Mouse (Mus musculus): ENCODE results near the gene Sulf2. TPM values are rescaled to one million over a fixed set of nuclear protein-coding genes. Genes with fewer than 3 reads are reported as not detected.

The Sulf2 gene
- total and polyA plus RNA-seq, 3 experiments: not detected

DNA sequence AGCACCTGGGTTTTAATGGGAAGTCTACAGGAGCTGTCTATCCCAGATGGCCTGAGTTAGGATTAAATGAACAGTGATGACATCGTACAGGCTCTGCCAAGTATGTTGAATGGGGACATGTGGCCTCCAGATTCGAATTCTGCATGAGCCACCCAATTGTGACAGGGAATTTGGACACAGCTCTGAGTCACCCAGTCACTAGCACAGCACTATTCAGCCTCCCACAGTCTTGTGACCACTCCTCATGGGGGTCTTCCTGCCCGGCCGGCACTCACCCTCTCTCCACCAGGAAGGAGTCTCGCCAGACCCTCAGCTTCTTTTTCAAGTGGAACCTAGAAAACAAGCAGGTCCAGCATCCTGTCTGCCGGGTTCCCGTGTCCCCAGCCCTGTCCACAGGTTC lies 71.4 kb downstream of the Sulf2 start:
- Histone ChIP-seq H3K4me1 (ENCODE audit: control insufficient read depth in 1 of 2, insufficient read depth in 2 of 2, low read length in 2 of 2) (peaks cover 0 to 3% of the 10 kb centered on the region in 2 experiments; a peak in 1 of 4 replicates), H3K79me2 (ENCODE audit: control insufficient read depth, insufficient read depth, low read length, poor library complexity) (no peaks in the 10 kb centered on the region), H3K4me3 (ENCODE audit: control insufficient read depth in 1 of 2, insufficient read depth in 1 of 2, low read depth in 2 of 2, low read length in 2 of 2) (no peak overlapping the region), H3K9me3 (replicated peaks; ENCODE audit: insufficient read depth, low read length) (no peaks in the 10 kb centered on the region), H3K36me3 (ENCODE audit: control insufficient read depth in 1 of 2, insufficient read depth in 2 of 2, low read length in 2 of 2) (no peaks in the 10 kb centered on the region), H3K9ac (ENCODE audit: control insufficient read depth, low read depth, low read length, poor library complexity, severe bottlenecking) (no peak overlapping the region), H3K27ac (ENCODE audit: control insufficient read depth, low read depth, low read length) (no peak overlapping the region), H3K27me3 (ENCODE audit: control insufficient read depth in 1 of 2, insufficient read depth in 2 of 2, low read length in 2 of 2) (no peaks in the 10 kb centered on the region)
- no peak for DNase-seq (ENCODE audit: low read depth, low spot score)
- TF ChIP-seq NELFE (IDR thresholded peaks at IDR 0.05; ENCODE audit: low read depth, low read length): no peak
- no peak for TF ChIP-seq MYC (IDR thresholded peaks at IDR 0.05; ENCODE audit: low read depth, low read length)
- no peak for TF ChIP-seq USF2 (IDR thresholded peaks at IDR 0.05; ENCODE audit: borderline replicate concordance in 1 of 2, insufficient read depth in 1 of 2, low read depth in 1 of 2, low read length in 2 of 2)
- no peak for TF ChIP-seq ZKSCAN1 (IDR thresholded peaks at IDR 0.05; ENCODE audit: low read depth, low read length)
- no peak for TF ChIP-seq HCFC1 (IDR thresholded peaks at IDR 0.05; ENCODE audit: low read depth, low read length)
- no peak for TF ChIP-seq CHD2 (IDR thresholded peaks at IDR 0.05; ENCODE audit: low read length)
- no peak for TF ChIP-seq TAL1 (IDR thresholded peaks at IDR 0.05; ENCODE audit: low read length)
- no peak for TF ChIP-seq POLR2AphosphoS2 (IDR thresholded peaks at IDR 0.05; ENCODE audit: low read length)
- no peak for TF ChIP-seq TBP (IDR thresholded peaks at IDR 0.05; ENCODE audit: low read depth, low read length)
- no peak for TF ChIP-seq GABPA (IDR thresholded peaks at IDR 0.05; ENCODE audit: low read depth, low read length)
- TF ChIP-seq MAZ (IDR thresholded peaks at IDR 0.05; ENCODE audit: low read depth, low read length): no peak
- TF ChIP-seq CTCF (IDR thresholded peaks at IDR 0.05 in 2 of 3, conservative IDR thresholded peaks at IDR 0.05 in 1 of 3; ENCODE audit: control insufficient read depth in 1 of 3, insufficient read depth in 1 of 3, low read depth in 2 of 3, low read length in 3 of 3, poor library complexity in 1 of 3, severe bottlenecking in 1 of 3): no peak
- TF ChIP-seq SIN3A (IDR thresholded peaks at IDR 0.05; ENCODE audit: low read length): no peak
- no peak for TF ChIP-seq ELF1 (IDR thresholded peaks at IDR 0.05; ENCODE audit: low read depth, low read length)
- TF ChIP-seq MXI1 (IDR thresholded peaks at IDR 0.05; ENCODE audit: low read depth, low read length): no peak
- TF ChIP-seq EP300 (IDR thresholded peaks at IDR 0.05; ENCODE audit: low read depth in 1 of 2, low read length in 2 of 2): no peak

- no peaks in the 10 kb centered on the region for H3K9me3 ChIP-seq (replicated peaks; ENCODE audit: insufficient read depth, low read length)
- H3K9ac ChIP-seq (ENCODE audit: control insufficient read depth, low read depth, low read length, poor library complexity, severe bottlenecking): no peak overlapping the region
- no peaks in the 10 kb centered on the region for H3K27me3 ChIP-seq (ENCODE audit: control insufficient read depth in 1 of 2, insufficient read depth in 2 of 2, low read length in 2 of 2)
- DNase-seq (ENCODE audit: low read depth, low spot score): no peak
- H3K27ac ChIP-seq (ENCODE audit: control insufficient read depth, low read depth, low read length): no peak overlapping the region
- TF ChIP-seq RCOR1 (IDR thresholded peaks at IDR 0.05; ENCODE audit: low read depth, low read length): no peak
- TF ChIP-seq ZC3H11A (IDR thresholded peaks at IDR 0.05; ENCODE audit: low read depth, low read length): no peak
- no peak for TF ChIP-seq POLR2A (IDR thresholded peaks at IDR 0.05; ENCODE audit: control insufficient read depth in 1 of 2, insufficient read depth in 1 of 2, low read depth in 1 of 2, low read length in 2 of 2, poor library complexity in 1 of 2)
- no peak for TF ChIP-seq EP300 (IDR thresholded peaks at IDR 0.05; ENCODE audit: low read depth in 1 of 2, low read length in 2 of 2)
- no peak for TF ChIP-seq MAX (IDR thresholded peaks at IDR 0.05; ENCODE audit: low read length)
- H3K36me3 ChIP-seq (ENCODE audit: control insufficient read depth in 1 of 2, insufficient read depth in 2 of 2, low read length in 2 of 2): no peaks in the 10 kb centered on the region
- peaks cover 0 to 3% of the 10 kb centered on the region in 2 experiments; a peak in 1 of 4 replicates for H3K4me1 ChIP-seq (ENCODE audit: control insufficient read depth in 1 of 2, insufficient read depth in 2 of 2, low read length in 2 of 2)
- no peak overlapping the region for H3K4me3 ChIP-seq (ENCODE audit: control insufficient read depth in 1 of 2, insufficient read depth in 1 of 2, low read depth in 2 of 2, low read length in 2 of 2)
- H3K79me2 ChIP-seq (ENCODE audit: control insufficient read depth, insufficient read depth, low read length, poor library complexity): no peaks in the 10 kb centered on the region
These were observed 71.9 kb downstream of the Sulf2 start for GRCm38 (mm10) chr2:166083542-166084031.
